Mouse (Mus musculus) embryonic facial prominence, embryonic 12.5 days (tissue): Measurements from ENCODE around the gene Hoxc12. TPM values are rescaled to one million over a fixed set of nuclear protein-coding genes. Genes with fewer than 3 reads are reported as not detected.

Source experiments
- ATAC-seq: fragments of 200-750 bp; cut with Nextera tagmentation; 2 replicates; pipeline ENCODE4 v1.8.0; 2017; ENCODE audit not compliant: insufficient number of reproducible peaks, insufficient read depth, low FRiP score, low TSS enrichment
- H3K27ac ChIP-seq: fragments of 300-500 bp; sonication (generic); 2 replicates; pipeline ENCODE4 v1.5.1; 2016; ENCODE audit warnings: mild to moderate bottlenecking
- H3K27me3 ChIP-seq: fragments of 300-500 bp; sonication (generic); 2 replicates; pipeline ENCODE4 v1.6.1; 2016; ENCODE audit warnings: mild to moderate bottlenecking, moderate library complexity
- H3K36me3 ChIP-seq: fragments of 300-500 bp; sonication (generic); 2 replicates; pipeline ENCODE4 v1.6.1; 2016; ENCODE audit warnings: mild to moderate bottlenecking
- H3K4me1 ChIP-seq: fragments of 300-500 bp; sonication (generic); 2 replicates; pipeline ENCODE4 v1.6.1; 2016
- H3K4me2 ChIP-seq: fragments of 300-500 bp; sonication (generic); replicated peaks from 2 replicates; pipeline ENCODE4 v1.6.1; 2016; ENCODE audit warnings: mild to moderate bottlenecking, moderate library complexity
- H3K4me3 ChIP-seq: fragments of 300-500 bp; sonication (generic); 2 replicates; pipeline ENCODE4 v1.5.1; 2016; ENCODE audit warnings: mild to moderate bottlenecking
- H3K9ac ChIP-seq: fragments of 300-500 bp; sonication (generic); 2 replicates; pipeline ENCODE4 v1.6.1; 2016; ENCODE audit warnings: mild to moderate bottlenecking, moderate library complexity
- H3K9me3 ChIP-seq: fragments of 300-500 bp; sonication (generic); 2 replicates; pipeline ENCODE4 v1.6.1; 2016; ENCODE audit warnings: mild to moderate bottlenecking, moderate library complexity
- WGBS: fragments of 180-500 bp; shearing (Covaris S2); methylation state at CpG from one replicate; pipeline ENCODE4 v1.1.7; 2016; 5-methylcytosine and 5-hydroxymethylcytosine counted together
- polyA plus RNA-seq: library from polyadenylated mRNA; unstranded; fragments of >200 nt; fragmentation: Nextera tagmentation; extraction: Ambion mirVana; gene quantifications from 2 replicates; pipeline ENCODE4 v1.2.1, GENCODE M21; 2016

The Hoxc12 gene
- polyA plus RNA-seq, 1 experiment from 2014 or later, result not detected

- no peaks in the 10 kb centered on the region for H3K36me3 ChIP-seq
- H3K4me2 ChIP-seq, result peak within 1 kb of the TSS; percentile 17
- H3K27ac ChIP-seq, result no peak within 1 kb of the TSS
- H3K27me3 ChIP-seq, result peaks cover 98% of the 10 kb centered on the region
- H3K4me3 ChIP-seq, result peak within 1 kb of the TSS; percentile 16
- peaks cover 4% of the 10 kb centered on the region; the same call in 1 of the 2 replicates for H3K4me1 ChIP-seq
- WGBS, result 2% methylated on average over 85 of the region's 88 CpGs
- H3K9me3 ChIP-seq, result no peaks in the 10 kb centered on the region
- no peak within 1 kb of the TSS for H3K9ac ChIP-seq
- ATAC-seq, result no peak
These were observed 15.2 kb upstream of the Hoxc12 start, which contains the start of gene Hoxc13 for GRCm38 (mm10) chr15:102921053-102922011. Gene Hoxc13 (plus strand): TSS chr15:102921103.

DNA sequence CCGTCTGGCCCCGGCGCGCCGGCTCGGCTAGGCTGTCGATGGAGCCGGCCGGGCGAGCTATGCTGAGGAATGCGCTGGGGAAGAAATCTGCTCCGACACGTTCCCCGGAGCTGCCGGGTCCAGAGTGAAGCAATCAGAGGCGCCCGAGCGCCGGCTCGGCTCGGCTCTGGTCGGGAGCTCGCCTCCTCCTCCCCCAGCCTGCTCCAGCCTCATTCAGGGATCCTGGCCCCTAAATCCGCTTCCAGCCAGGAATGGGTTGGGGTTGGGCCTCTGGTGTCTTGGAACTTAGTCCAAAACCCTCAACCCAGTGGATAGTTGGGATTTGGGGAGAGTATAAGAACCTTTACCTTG is 14.6 kb upstream of the Hoxc12 start:
- H3K36me3 ChIP-seq, result no peaks in the 10 kb centered on the region
- no peaks in the 10 kb centered on the region for H3K9me3 ChIP-seq
- WGBS, result under 1% methylated on average over 20 of the region's 24 CpGs
- ATAC-seq, result no peak
- no peak overlapping the region for H3K9ac ChIP-seq
- no peak overlapping the region for H3K27ac ChIP-seq
- no peak overlapping the region for H3K4me2 ChIP-seq
- peaks cover 96% of the 10 kb centered on the region for H3K27me3 ChIP-seq
- no peak overlapping the region for H3K4me3 ChIP-seq
- H3K4me1 ChIP-seq, result peaks cover 4% of the 10 kb centered on the region; the same call in 1 of the 2 replicates

- H3K36me3 ChIP-seq, result no peaks in the 10 kb centered on the region
- WGBS, result 8% methylated on average over 6 of the region's 6 CpGs
- H3K9ac ChIP-seq, result no peak overlapping the region
- H3K9me3 ChIP-seq, result no peaks in the 10 kb centered on the region
- peaks cover 96% of the 10 kb centered on the region for H3K27me3 ChIP-seq
- no peak overlapping the region for H3K4me3 ChIP-seq
- no peak overlapping the region for H3K4me2 ChIP-seq
- H3K27ac ChIP-seq, result no peak overlapping the region
- ATAC-seq, result no peak
- H3K4me1 ChIP-seq, result peaks cover 4% of the 10 kb centered on the region; the same call in 1 of the 2 replicates
These were observed 13.7 kb upstream of the Hoxc12 start for GRCm38 (mm10) chr15:102922636-102923500.

DNA sequence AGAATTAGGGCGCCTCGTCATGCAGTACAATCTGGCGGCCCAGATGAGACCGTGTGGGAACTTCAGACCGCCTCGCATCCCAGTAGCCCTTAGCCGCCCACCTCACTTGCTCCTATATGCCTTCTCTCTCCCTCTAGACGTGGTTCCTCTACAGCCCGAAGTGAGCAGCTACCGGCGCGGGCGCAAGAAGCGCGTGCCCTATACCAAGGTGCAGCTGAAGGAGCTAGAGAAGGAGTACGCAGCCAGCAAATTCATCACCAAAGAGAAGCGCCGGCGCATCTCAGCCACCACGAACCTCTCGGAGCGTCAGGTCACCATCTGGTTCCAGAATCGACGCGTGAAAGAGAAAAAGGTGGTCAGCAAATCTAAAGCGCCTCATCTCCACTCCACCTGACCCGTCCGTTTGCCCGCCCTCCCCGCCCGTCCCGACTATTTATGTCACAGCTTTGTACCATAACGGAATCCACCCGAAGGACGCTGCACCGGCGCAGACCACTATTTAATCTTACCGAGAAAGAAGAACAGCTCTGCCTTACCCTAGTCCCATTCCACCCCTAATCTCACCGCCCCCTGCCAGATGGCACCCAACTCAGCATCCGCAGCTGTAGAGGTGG is 9.4 kb upstream of the Hoxc12 start:
- Histone ChIP-seq H3K27me3 (peaks cover 96% of the 10 kb centered on the region), H3K9ac (no peak overlapping the region), H3K36me3 (no peaks in the 10 kb centered on the region), H3K4me3 (no peak overlapping the region), H3K27ac (no peak overlapping the region), H3K4me2 (no peak overlapping the region), H3K4me1 (no peaks in the 10 kb centered on the region), H3K9me3 (no peaks in the 10 kb centered on the region)
- WGBS, result 1% methylated on average over 40 of the region's 40 CpGs
- no peak for ATAC-seq

GRCm38 (mm10) chr15:102931706-102932358 is 4.7 kb upstream of the Hoxc12 start:
- H3K9me3 ChIP-seq, result no peaks in the 10 kb centered on the region
- no peak overlapping the region for H3K27ac ChIP-seq
- no peaks in the 10 kb centered on the region for H3K36me3 ChIP-seq
- no peaks in the 10 kb centered on the region for H3K4me1 ChIP-seq
- 2% methylated on average over 23 of the region's 23 CpGs for WGBS
- peaks cover 99% of the 10 kb centered on the region for H3K27me3 ChIP-seq
- no peak overlapping the region for H3K9ac ChIP-seq
- no peak overlapping the region for H3K4me2 ChIP-seq
- H3K4me3 ChIP-seq, result no peak overlapping the region
- no peak for ATAC-seq

DNA sequence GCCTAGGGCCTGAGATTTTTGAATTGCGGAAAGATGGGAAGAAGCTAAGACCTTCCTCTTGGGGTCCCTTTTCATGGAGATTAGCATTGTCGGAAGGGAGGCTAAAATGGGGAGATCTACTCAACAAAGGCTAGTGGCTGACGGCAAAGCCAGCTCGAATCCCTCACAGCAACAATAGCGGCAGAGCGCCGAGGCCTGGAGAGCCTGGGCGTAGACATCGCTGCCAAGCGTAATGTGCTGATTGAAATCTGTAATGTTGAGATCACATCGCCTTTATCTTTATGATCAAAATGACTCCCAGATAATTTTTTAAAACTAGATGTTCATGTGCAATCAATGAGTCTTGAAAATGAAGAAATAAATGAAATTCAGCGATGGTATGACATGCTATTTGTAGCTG is 2.1 kb upstream of the Hoxc12 start:
- H3K4me2 ChIP-seq, result no peak overlapping the region

GRCm38 (mm10) chr15:102934897-102935296 is 1.7 kb upstream of the Hoxc12 start:
- Histone ChIP-seq H3K27ac (no peak overlapping the region), H3K4me2 (no peak overlapping the region), H3K36me3 (no peaks in the 10 kb centered on the region), H3K27me3 (peaks cover 98% of the 10 kb centered on the region), H3K9ac (no peak overlapping the region), H3K4me1 (no peaks in the 10 kb centered on the region), H3K4me3 (no peak overlapping the region), H3K9me3 (no peaks in the 10 kb centered on the region)
- no peak for ATAC-seq
- WGBS, result under 1% methylated on average over 27 of the region's 27 CpGs

More for the DNA sequence above, 2.1 kb upstream of the Hoxc12 start:
- Histone ChIP-seq H3K4me1 (no peaks in the 10 kb centered on the region), H3K9me3 (no peaks in the 10 kb centered on the region), H3K4me3 (no peak overlapping the region), H3K27ac (no peak overlapping the region), H3K36me3 (no peaks in the 10 kb centered on the region), H3K27me3 (peaks cover 98% of the 10 kb centered on the region), H3K9ac (no peak overlapping the region)
- ATAC-seq, result no peak
- 1% methylated on average over 12 of the region's 12 CpGs for WGBS

- no peaks in the 10 kb centered on the region for H3K4me1 ChIP-seq
- H3K36me3 ChIP-seq, result no peaks in the 10 kb centered on the region
- ATAC-seq, result no peak
- H3K27me3 ChIP-seq, result peaks cover 98% of the 10 kb centered on the region
- no peak overlapping the region for H3K4me3 ChIP-seq
- no peak overlapping the region for H3K4me2 ChIP-seq
- H3K9me3 ChIP-seq, result no peaks in the 10 kb centered on the region
- WGBS, result 1% methylated on average over 50 of the region's 50 CpGs
- H3K9ac ChIP-seq, result no peak overlapping the region
- H3K27ac ChIP-seq, result no peak overlapping the region
These were observed 594 bp downstream of the Hoxc12 start for GRCm38 (mm10) chr15:102937036-102937666.

DNA sequence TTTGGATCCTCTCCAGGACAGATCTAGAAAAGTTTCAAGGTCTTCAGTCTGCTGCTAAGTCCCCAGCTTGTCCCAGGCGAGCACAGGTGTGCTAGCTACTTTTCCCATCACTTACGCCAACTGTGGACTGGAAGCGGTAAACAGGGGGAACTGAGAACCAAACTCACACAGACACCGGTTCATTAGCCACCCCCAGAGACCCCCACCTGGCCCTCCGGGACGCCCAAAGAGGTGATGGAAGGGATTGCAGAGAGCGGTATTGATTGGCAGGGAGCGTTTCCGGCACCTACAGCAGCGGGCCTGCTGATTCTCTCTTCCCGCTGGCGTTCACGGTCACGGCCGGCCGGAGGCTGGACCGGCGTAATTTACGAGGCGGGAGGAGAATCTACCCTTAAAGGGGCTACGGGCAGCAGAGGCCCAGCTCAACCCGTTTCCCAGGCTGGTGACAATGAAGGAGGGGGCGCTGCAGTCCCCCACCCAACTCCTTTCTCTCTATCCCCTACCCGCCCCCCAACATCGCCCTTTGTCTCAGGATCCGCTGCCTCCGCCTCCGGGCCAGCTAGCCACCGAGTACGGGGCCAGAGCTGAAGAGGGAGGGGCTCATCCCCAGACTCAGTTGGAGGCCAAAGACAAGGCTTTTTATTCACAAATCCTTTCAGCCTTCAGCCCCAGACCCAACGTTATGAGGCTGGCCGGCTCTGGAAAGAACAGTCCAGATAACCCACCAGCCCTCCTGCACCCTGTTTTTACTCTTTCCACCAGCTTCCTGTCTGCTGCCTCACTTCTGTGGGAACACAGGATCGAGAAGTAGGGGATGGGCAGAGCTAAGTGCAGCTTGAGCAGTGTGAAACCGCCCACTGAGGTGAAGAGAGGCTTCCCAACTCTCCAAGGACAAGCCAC is 2.9 kb downstream of the Hoxc12 start:
- ATAC-seq, result no peak
- Histone ChIP-seq H3K36me3 (no peaks in the 10 kb centered on the region), H3K4me1 (no peaks in the 10 kb centered on the region), H3K9ac (no peak overlapping the region), H3K4me2 (no peak overlapping the region), H3K9me3 (no peaks in the 10 kb centered on the region), H3K4me3 (no peak overlapping the region), H3K27ac (no peak overlapping the region), H3K27me3 (peaks cover 97% of the 10 kb centered on the region)
- under 1% methylated on average over 34 of the region's 34 CpGs for WGBS
